Mouse (Mus musculus): Measurements from ENCODE around the gene Ptrh2.

- no peak for TF ChIP-seq CTCF (IDR thresholded peaks at IDR 0.05; ENCODE audit: low read depth, low read length)
- TF ChIP-seq POLR2A (IDR thresholded peaks at IDR 0.05; ENCODE audit: extremely low read depth, insufficient read depth, low read length) = no peak
Observed at GRCm38 (mm10) chr11:86646885-86647459, 36.8 kb upstream of the Ptrh2 start.

Data from liver, adult 2 months (tissue).